Mouse (Mus musculus) kidney, embryonic 15.5 days (tissue): ENCODE measurements around the gene Hoxa7. TPM values are rescaled to one million over a fixed set of nuclear protein-coding genes. Genes with fewer than 3 reads are reported as not detected.
A peak's percentile ranks its signal among the peaks of the same experiment; 100 is the strongest.

Source experiments
- ATAC-seq: fragments of 200-750 bp; cut with Nextera tagmentation; replicated peaks from 2 replicates; pipeline ENCODE4 v1.8.0; 2017; ENCODE audit warnings: moderate TSS enrichment; ENCODE audit not compliant: low FRiP score
- H3K27ac ChIP-seq: fragments of 300-500 bp; sonication (generic); 2 replicates; pipeline ENCODE4 v1.5.1; 2015; ENCODE audit warnings: mild to moderate bottlenecking, inconsistent platforms
- H3K27me3 ChIP-seq: fragments of 300-500 bp; sonication (generic); 2 replicates; pipeline ENCODE4 v1.6.1; 2015; ENCODE audit warnings: inconsistent platforms
- H3K36me3 ChIP-seq: fragments of 300-500 bp; sonication (generic); 2 replicates; pipeline ENCODE4 v1.6.1; 2015; ENCODE audit warnings: inconsistent platforms
- H3K4me1 ChIP-seq: fragments of 300-500 bp; sonication (generic); 2 replicates; pipeline ENCODE4 v1.6.1; 2015; ENCODE audit warnings: inconsistent platforms
- H3K4me2 ChIP-seq: fragments of 300-500 bp; sonication (generic); 2 replicates; pipeline ENCODE4 v1.6.1; 2015; ENCODE audit warnings: moderate library complexity, mild to moderate bottlenecking, inconsistent platforms
- H3K4me3 ChIP-seq: fragments of 300-500 bp; sonication (generic); replicated peaks from 2 replicates; pipeline ENCODE4 v1.5.1; 2015; ENCODE audit warnings: mild to moderate bottlenecking, inconsistent platforms
- H3K9ac ChIP-seq: fragments of 300-500 bp; sonication (generic); 2 replicates; pipeline ENCODE4 v1.6.1; 2015; ENCODE audit warnings: mild to moderate bottlenecking, inconsistent platforms
- H3K9me3 ChIP-seq: fragments of 300-500 bp; sonication (generic); replicated peaks from 2 replicates; pipeline ENCODE4 v1.6.1; 2016; ENCODE audit warnings: inconsistent platforms
- WGBS: fragments of 180-500 bp; shearing (Covaris S2); methylation state at CpG from one replicate; pipeline ENCODE4 v1.1.7; 2015; ENCODE audit warnings: mixed read lengths; 5-methylcytosine and 5-hydroxymethylcytosine counted together
- polyA plus RNA-seq: library from polyadenylated mRNA; unstranded; fragments of >200 nt; fragmentation: Nextera tagmentation; extraction: Ambion mirVana; gene quantifications from 2 replicates; pipeline ENCODE4 v1.2.1, GENCODE M21; 2015

Gene Hoxa7
- polyA plus RNA-seq, 1 experiment from 2014 or later = 27.2 TPM

- Histone ChIP-seq H3K27me3 (peaks cover 21% of the 10 kb centered on the region; the same call in 1 of the 2 replicates), H3K9me3 (no peaks in the 10 kb centered on the region), H3K36me3 (peaks cover under 1% of the 10 kb centered on the region; the same call in 1 of the 2 replicates), H3K9ac (peak overlapping the region; percentile 78), H3K4me1 (peaks cover 61% of the 10 kb centered on the region), H3K4me2 (peak overlapping the region; percentile 92), H3K4me3 (peak overlapping the region; percentile 67), H3K27ac (peak overlapping the region; percentile 99)
- 24% methylated on average over 14 of the region's 14 CpGs for WGBS
- ATAC-seq = no peak
Observed at GRCm38 (mm10) chr6:52218643-52219215, 2.9 kb downstream of the Hoxa7 start.

DNA sequence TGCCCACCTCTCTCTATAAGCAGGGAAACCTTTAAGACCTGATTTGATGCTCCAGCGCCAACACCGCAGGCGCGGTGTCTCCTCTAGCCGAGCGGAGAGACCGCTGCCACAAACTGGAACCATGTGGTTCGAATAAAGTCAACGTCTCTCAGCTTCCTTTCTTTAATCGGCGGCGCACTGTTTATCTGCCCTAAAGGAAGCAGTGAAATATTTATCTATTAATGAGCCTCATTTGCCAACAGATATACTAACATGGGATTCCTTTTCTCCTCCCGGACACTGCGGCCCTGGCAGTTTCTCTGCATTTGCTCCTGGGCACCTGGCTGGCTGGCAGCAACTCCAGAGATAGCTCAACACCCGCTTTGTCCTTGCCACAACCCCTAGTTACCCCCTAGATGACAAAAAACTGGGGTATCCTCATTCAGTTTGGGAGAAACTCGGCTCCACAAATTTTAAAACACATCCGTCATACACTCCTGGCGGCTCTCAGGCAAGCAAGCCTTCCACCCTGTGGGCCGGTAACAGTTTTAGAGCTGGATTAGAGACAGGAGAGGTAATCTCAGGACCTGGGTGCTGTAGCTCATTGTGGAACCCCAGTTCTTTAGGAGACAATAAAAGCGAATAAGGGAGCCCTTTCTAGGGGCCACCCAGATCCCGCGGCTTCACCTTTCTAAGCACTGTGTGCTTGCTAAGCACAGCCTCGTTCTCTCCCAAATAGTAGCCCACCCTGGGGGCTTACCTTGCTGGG is 3.6 kb downstream of the Hoxa7 start:
- H3K27me3 ChIP-seq = peaks cover 21% of the 10 kb centered on the region; the same call in 1 of the 2 replicates
- H3K4me1 ChIP-seq = peaks cover 64% of the 10 kb centered on the region
- H3K4me3 ChIP-seq = peak overlapping the region; percentile 67
- ATAC-seq = no peak
- H3K36me3 ChIP-seq = no peaks in the 10 kb centered on the region
- 13% methylated on average over 23 of the region's 23 CpGs for WGBS
- H3K4me2 ChIP-seq = peak overlapping the region; percentile 92
- H3K9ac ChIP-seq = peak overlapping the region; percentile 78
- H3K27ac ChIP-seq = peak overlapping the region; percentile 99
- no peaks in the 10 kb centered on the region for H3K9me3 ChIP-seq

DNA sequence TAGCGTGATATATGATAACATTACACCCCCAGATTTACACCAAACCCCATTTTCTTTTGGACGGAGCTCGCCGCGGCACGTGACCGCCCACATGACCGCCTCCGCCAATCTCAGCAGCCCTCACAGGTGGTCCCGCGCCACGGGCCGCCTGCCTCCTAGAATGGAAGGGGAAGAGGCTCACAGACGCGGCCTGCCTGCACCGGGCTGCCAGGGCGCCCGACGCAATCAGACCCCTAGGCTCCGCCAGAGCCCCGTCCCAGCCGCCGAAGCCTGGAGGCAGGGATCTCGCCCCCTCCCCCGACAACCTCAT is 4.2 kb downstream of the Hoxa7 start:
- WGBS = 0% methylated on average over 25 of the region's 25 CpGs
- ATAC-seq = peak; percentile 80
- H3K27ac ChIP-seq = peak overlapping the region; percentile 99
- peak overlapping the region; percentile 67 for H3K4me3 ChIP-seq
- no peaks in the 10 kb centered on the region for H3K9me3 ChIP-seq
- H3K4me1 ChIP-seq = peaks cover 64% of the 10 kb centered on the region
- H3K9ac ChIP-seq = peak overlapping the region; percentile 78
- H3K36me3 ChIP-seq = no peaks in the 10 kb centered on the region
- peak overlapping the region; percentile 92 for H3K4me2 ChIP-seq
- H3K27me3 ChIP-seq = peaks cover 21% of the 10 kb centered on the region; the same call in 1 of the 2 replicates

DNA sequence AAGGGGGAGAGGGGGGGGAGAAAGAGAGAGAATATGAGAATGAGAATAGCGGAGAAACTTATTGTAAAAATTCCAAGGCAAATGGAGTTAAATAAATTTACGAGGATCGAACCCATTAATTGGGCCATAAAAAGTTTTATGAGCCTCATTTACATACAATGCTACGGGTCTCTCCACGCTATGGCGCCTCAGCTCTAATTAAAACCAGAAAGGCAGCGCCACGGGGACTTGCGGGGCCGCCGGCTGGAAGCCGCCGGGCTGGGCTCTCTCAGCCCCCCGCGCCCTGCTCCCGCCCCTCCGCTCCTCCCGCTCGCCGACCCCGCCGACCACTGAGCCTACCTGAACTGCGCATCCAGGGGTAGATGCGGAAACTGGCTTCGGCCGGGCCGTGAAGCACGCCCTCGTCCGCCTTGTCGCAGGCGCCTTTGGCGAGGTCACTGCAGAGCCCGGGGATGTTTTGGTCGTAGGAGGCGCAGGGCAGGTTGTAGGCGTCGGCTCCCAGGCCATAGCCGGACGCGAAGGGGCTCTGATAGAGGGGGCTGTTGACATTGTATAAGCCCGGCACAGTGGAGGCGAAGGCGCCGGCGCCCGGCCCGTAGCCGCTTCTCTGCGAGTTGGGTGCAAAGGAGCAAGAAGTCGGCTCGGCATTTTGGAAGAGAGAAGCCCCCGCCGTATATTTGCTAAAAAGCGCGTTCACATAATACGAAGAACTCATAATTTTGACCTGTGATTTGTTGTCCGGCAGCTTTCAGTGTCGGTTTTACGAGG is 4.8 kb downstream of the Hoxa7 start:
- Histone ChIP-seq H3K4me3 (peak overlapping the region; percentile 67), H3K4me1 (peaks cover 58% of the 10 kb centered on the region), H3K4me2 (peak overlapping the region; percentile 92), H3K27me3 (peaks cover 17% of the 10 kb centered on the region; the same call in 1 of the 2 replicates), H3K36me3 (no peaks in the 10 kb centered on the region), H3K27ac (peak overlapping the region; percentile 99), H3K9ac (peak overlapping the region; percentile 78), H3K9me3 (no peaks in the 10 kb centered on the region)
- under 1% methylated on average over 60 of the region's 60 CpGs for WGBS
- ATAC-seq = peak; percentile 15; the same call in 1 of the 2 replicates

DNA sequence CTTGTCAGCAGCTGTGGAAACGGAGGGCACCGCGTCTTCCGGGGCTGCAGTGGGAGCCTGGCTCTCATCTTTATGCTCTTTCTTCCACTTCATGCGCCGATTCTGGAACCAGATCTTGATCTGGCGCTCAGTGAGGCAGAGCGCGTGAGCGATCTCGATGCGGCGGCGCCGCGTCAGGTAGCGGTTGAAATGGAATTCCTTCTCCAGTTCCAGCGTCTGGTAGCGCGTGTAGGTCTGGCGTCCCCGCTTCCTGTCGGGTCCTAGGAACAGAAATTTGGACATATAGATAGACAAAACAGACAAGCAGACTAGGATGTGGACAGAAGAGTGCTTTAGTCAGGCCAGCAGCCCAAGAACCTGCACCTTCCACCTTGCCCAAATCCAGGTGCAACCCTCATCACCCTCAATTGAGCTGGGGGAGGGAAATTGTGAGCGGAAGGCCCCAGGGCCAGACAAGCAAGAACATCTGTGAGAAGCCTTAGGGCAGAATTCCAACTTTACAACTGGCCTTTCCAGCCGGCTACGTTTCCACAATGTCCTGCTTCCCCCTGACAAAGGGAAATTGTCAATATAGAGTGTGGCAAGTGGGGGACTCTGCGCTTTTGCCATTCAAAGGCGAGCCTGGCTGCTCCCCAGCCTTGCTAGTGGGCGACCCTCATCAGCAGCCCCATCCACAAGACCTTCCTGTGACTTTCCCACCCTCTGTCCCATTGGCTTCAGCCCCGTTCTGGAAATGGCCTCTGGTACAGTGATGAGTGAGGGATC is 5.7 kb downstream of the Hoxa7 start:
- Histone ChIP-seq H3K9ac (peak overlapping the region; percentile 78), H3K27me3 (peaks cover 15% of the 10 kb centered on the region; the same call in 1 of the 2 replicates), H3K4me1 (peaks cover 61% of the 10 kb centered on the region), H3K27ac (peak overlapping the region; percentile 99), H3K36me3 (no peaks in the 10 kb centered on the region), H3K4me3 (peak overlapping the region; percentile 67), H3K9me3 (no peaks in the 10 kb centered on the region), H3K4me2 (peak overlapping the region; percentile 92)
- 1% methylated on average over 30 of the region's 30 CpGs for WGBS
- ATAC-seq = no peak

DNA sequence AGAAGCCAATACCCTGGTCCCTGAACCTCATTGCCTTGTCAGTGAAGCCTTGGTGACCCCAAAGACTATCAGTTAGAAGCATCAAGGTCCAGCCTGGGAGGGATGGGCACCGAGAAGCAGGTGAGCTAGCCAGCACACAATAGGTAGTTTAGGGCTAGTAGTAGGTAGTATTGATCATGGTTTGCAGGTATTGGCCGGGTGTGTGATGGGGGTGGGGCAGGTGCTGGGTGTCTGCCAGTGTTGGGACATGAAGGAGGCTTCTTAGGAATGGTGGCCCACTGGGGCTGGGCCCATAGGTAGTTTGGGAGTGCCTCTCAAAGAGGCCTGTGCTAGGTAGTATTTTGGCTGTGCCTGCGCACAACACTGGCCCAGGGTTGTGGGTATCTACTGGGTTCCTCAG is 6.6 kb downstream of the Hoxa7 start:
- WGBS = 36% methylated on average over 3 of the region's 3 CpGs
- Histone ChIP-seq H3K9me3 (no peaks in the 10 kb centered on the region), H3K4me1 (peaks cover 65% of the 10 kb centered on the region), H3K27ac (peak overlapping the region; percentile 99; the same call in 1 of the 2 replicates), H3K4me3 (peak overlapping the region; percentile 67), H3K9ac (peak overlapping the region; percentile 78; the same call in 1 of the 2 replicates), H3K36me3 (no peaks in the 10 kb centered on the region), H3K4me2 (peak overlapping the region; percentile 92), H3K27me3 (peaks cover 15% of the 10 kb centered on the region; the same call in 1 of the 2 replicates)
- no peak for ATAC-seq

- H3K4me1 ChIP-seq = peaks cover 66% of the 10 kb centered on the region
- H3K27me3 ChIP-seq = peaks cover 15% of the 10 kb centered on the region; the same call in 1 of the 2 replicates
- 0 out of 2 replicates have a peak overlapping the region, but pooled peaks have one; percentile 4 for H3K9ac ChIP-seq
- peak overlapping the region; percentile 69 for H3K4me3 ChIP-seq
- H3K27ac ChIP-seq = peak overlapping the region; percentile 99
- WGBS = 18% methylated on average over 5 of the region's 5 CpGs
- no peaks in the 10 kb centered on the region for H3K36me3 ChIP-seq
- H3K9me3 ChIP-seq = no peaks in the 10 kb centered on the region
- ATAC-seq = no peak
- peak overlapping the region; percentile 92 for H3K4me2 ChIP-seq
Observed at GRCm38 (mm10) chr6:52214271-52214670, 7.4 kb downstream of the Hoxa7 start.

DNA sequence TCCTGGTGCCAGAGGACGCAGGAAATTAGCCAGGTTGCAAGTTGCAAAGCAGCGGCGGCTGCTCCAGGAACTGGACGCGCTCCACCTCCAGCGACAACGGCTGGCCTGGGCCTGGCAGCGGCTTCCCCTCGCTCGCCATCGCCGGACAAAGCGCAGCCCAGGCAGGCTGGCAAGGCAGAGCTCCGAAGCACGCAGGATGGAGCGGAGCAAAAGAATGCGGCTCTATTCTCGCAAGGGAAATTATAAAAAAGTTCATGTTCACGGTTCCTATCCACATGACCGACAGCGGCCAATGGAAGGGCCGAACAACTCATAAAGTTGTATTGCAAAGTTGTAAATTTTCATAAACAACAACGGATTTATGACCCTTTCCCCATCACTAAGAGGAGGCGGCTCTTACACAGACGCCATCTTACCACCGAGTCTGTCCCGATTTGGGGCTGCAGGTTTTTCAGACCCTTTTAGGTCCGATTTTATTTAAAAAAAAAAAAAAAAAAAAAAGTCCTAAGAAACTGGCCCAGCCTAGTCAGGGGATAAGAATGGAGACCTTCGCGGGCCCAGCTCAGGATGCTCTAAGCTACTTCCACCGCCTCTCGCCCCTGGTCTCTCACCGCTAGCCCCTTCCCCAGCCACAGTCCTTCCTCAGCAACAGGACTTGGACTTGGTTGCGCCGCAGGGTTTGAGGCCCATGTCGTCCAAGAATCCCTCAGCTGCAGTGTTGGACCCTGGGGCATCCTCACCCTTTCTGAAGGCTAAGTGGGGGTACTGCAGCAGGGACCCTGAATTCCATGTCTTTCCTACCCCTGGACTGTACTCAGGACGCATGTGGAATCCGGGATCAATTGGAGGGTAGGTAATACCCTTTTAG is 8.3 kb downstream of the Hoxa7 start, which contains the start of the genes Hoxa3 and Gm28308:
TSS of gene Hoxa3 (minus strand) at position 218 of the 868 bp plus-strand sequence.
TSS of gene Gm28308 (minus strand) at position 221 of the 868 bp plus-strand sequence.
- Histone ChIP-seq H3K4me2 (peak within 1 kb of the TSS; percentile 92), H3K27ac (peak within 1 kb of the TSS; percentile 99), H3K4me1 (peaks cover 66% of the 10 kb centered on the region), H3K27me3 (peaks cover 15% of the 10 kb centered on the region; the same call in 1 of the 2 replicates), H3K9ac (peak within 1 kb of the TSS; percentile 85), H3K36me3 (no peaks in the 10 kb centered on the region), H3K4me3 (peak within 1 kb of the TSS; percentile 69), H3K9me3 (no peaks in the 10 kb centered on the region)
- peak; percentile 52 for ATAC-seq
- 3% methylated on average over 38 of the region's 38 CpGs for WGBS

GRCm38 (mm10) chr6:52212556-52213118 is 9.0 kb downstream of the Hoxa7 start:
- Histone ChIP-seq H3K27ac (peak overlapping the region; percentile 99), H3K4me1 (peaks cover 66% of the 10 kb centered on the region), H3K27me3 (peaks cover 15% of the 10 kb centered on the region; the same call in 1 of the 2 replicates), H3K4me3 (peak overlapping the region; percentile 69), H3K36me3 (no peaks in the 10 kb centered on the region), H3K9ac (peak overlapping the region; percentile 85), H3K9me3 (no peaks in the 10 kb centered on the region), H3K4me2 (peak overlapping the region; percentile 92)
- WGBS = under 1% methylated on average over 22 of the region's 22 CpGs
- ATAC-seq = 0 out of 2 replicates have a peak, but pooled peaks have one; percentile 12

DNA sequence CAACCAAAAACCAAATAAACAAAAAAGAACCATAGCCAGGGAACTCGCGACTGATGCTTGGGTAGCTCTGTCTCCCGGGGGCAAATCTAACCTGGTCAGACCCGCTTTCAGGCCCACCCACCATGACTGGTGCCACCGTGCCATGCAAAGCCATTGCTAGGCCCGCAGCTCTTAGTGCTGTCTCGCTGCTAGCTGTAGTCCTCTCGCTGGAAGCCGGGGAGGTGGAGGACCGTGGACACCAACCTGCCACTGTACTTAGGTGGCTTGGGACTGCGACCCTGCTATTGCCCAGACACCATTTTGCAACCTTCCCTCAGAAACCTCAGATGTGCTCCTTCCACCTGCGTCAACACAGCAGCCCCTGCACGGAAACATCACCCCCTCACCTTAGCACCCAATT is 9.7 kb downstream of the Hoxa7 start:
- H3K4me3 ChIP-seq = peak overlapping the region; percentile 69
- no peaks in the 10 kb centered on the region for H3K36me3 ChIP-seq
- peak overlapping the region; percentile 99 for H3K27ac ChIP-seq
- peak overlapping the region; percentile 92 for H3K4me2 ChIP-seq
- H3K4me1 ChIP-seq = peaks cover 70% of the 10 kb centered on the region
- peaks cover 13% of the 10 kb centered on the region; the same call in 1 of the 2 replicates for H3K27me3 ChIP-seq
- H3K9me3 ChIP-seq = no peaks in the 10 kb centered on the region
- peak overlapping the region; percentile 85 for H3K9ac ChIP-seq
- no peak for ATAC-seq
- under 1% methylated on average over 13 of the region's 13 CpGs for WGBS
